Mouse (Mus musculus) gastrocnemius, postnatal 25 days (tissue): ENCODE measurements around the gene Rps29. TPM values are rescaled to one million over a fixed set of nuclear protein-coding genes. Genes with fewer than 3 reads are reported as not detected.

ENCODE experiments used
- DNase-seq: peaks from one replicate; pipeline ENCODE4 v3.0.0; 2022
- long read RNA-seq, 2 experiments: library from polyadenylated mRNA; stranded (forward); transcript quantifications; one replicate each; pipeline ENCODE4 v2.0.0; 2021
- total RNA-seq, 2 experiments: library from RNA; stranded (reverse); gene quantifications; 1 replicate in 1 of 2; 2 replicates in 1 of 2; pipeline ENCODE4 v1.2.3; 2021

Gene Rps29
- total RNA-seq: 100 to 1,000 TPM; 781 to 812 TPM
- long read RNA-seq, experiment 1, transcript Rps29-201 (3 exons, 390 nt): major isoform, 846 of 853 reads
- long read RNA-seq, experiment 1, partial matches to known transcripts: 7 of 853 reads
- long read RNA-seq, experiment 1, other reads (novel, unspliced or antisense): 0 of 853 reads
- long read RNA-seq, experiment 2, transcript Rps29-201 (3 exons, 390 nt): major isoform, 471 of 478 reads
- long read RNA-seq, experiment 2, partial matches to known transcripts: 6 of 478 reads
- long read RNA-seq, experiment 2, other reads (novel, unspliced or antisense): 1 of 478 reads

GRCm38 (mm10) chr12:69158765-69159577, at the start of gene Rps29:
TSS of gene Rps29 (minus strand) at chr12:69159186.
- DNase-seq: peak; percentile 97

GRCm38 (mm10) chr12:69208520-69208919, 49.5 kb upstream of the Rps29 start:
- no peak for DNase-seq

GRCm38 (mm10) chr12:69207926-69208325, 48.9 kb upstream of the Rps29 start:
- DNase-seq: no peak

GRCm38 (mm10) chr12:69207396-69207795, 48.4 kb upstream of the Rps29 start:
- no peak for DNase-seq

- DNase-seq: no peak
These were observed 45.3 kb upstream of the Rps29 start, which contains the start of gene Gm49384 for GRCm38 (mm10) chr12:69204052-69204833. TSS of gene Gm49384 (minus strand) at chr12:69204267.

GRCm38 (mm10) chr12:69198985-69199384, 40.0 kb upstream of the Rps29 start:
- DNase-seq: no peak

GRCm38 (mm10) chr12:69198164-69198535, 39.2 kb upstream of the Rps29 start, which contains the start of gene Dnaaf2:
TSS of gene Dnaaf2 (minus strand) at chr12:69198429.
- no peak for DNase-seq

- DNase-seq: peak; percentile 36
These were observed 38.6 kb upstream of the Rps29 start for GRCm38 (mm10) chr12:69197378-69198163.

GRCm38 (mm10) chr12:69196444-69197377, 37.7 kb upstream of the Rps29 start, which contains the start of gene Gm49383:
TSS of gene Gm49383 (minus strand) at chr12:69197104.
- peak; percentile 50 for DNase-seq

GRCm38 (mm10) chr12:69192637-69193036, 33.7 kb upstream of the Rps29 start:
- DNase-seq: no peak

GRCm38 (mm10) chr12:69191396-69191795, 32.4 kb upstream of the Rps29 start:
- DNase-seq: no peak

- no peak for DNase-seq
These were observed 31.5 kb upstream of the Rps29 start for GRCm38 (mm10) chr12:69190522-69190921.

- no peak for DNase-seq
These were observed 31.1 kb upstream of the Rps29 start for GRCm38 (mm10) chr12:69190074-69190473.

- no peak for DNase-seq
These were observed 28.0 kb upstream of the Rps29 start for GRCm38 (mm10) chr12:69186811-69187471.

GRCm38 (mm10) chr12:69185371-69185770, 26.4 kb upstream of the Rps29 start:
- DNase-seq: no peak

GRCm38 (mm10) chr12:69184342-69185295, 25.6 kb upstream of the Rps29 start:
- DNase-seq: peak; percentile 62

- DNase-seq: peak; percentile 98
These were observed 24.8 kb upstream of the Rps29 start, which contains the start of the genes Rpl36al and Mgat2 for GRCm38 (mm10) chr12:69183583-69184308. TSS of gene Rpl36al (minus strand) at chr12:69184083. TSS of gene Mgat2 (plus strand) at chr12:69184157.

GRCm38 (mm10) chr12:69181800-69182199, 22.8 kb upstream of the Rps29 start:
- DNase-seq: no peak
